Mouse (Mus musculus) cortical plate, adult 2 months (tissue): Measurements from ENCODE around the gene Timm8b.

ENCODE experiments used
- CTCF ChIP-seq: fragments of 200-500 bp; IDR thresholded peaks from 2 replicates; pipeline ENCODE4 v1.5.1; 2011; ENCODE audit warnings: mild to moderate bottlenecking, control low read depth, low read length; ENCODE audit not compliant: insufficient read depth; ENCODE audit errors: extremely low read depth
- POLR2A ChIP-seq: fragments of 200-500 bp; IDR thresholded peaks from 2 replicates; pipeline ENCODE4 v1.6.1; 2011; ENCODE audit warnings: mild to moderate bottlenecking, low read length, control low read depth; ENCODE audit not compliant: insufficient read depth; ENCODE audit errors: extremely low read depth

- TF ChIP-seq CTCF (no peak), POLR2A (no peak)
These were observed 23.3 kb upstream of the Timm8b start for GRCm38 (mm10) chr9:50580370-50580769.
